Mouse (Mus musculus): Measurements from ENCODE around the gene Layn.

DNA sequence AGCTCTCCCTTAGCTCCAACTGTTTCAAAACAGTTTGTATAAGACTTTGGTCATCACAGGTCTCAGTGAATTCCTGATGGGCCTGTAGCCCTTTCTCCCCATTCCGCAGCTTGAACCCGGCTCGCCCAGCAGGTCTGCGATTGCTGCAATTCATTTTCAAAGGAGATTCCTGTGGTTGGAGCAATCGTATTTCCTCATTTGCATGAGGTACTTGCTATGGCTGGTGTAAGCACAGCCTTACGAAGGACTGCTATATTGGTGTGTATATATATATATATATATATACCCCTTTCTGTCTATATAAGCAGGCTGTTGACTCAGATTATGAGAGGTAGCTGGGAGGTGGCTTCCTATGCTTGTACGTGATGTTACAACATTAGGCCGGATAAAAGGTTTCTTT lies 44.6 kb downstream of the Layn start:
- TF ChIP-seq GATA1 (IDR thresholded peaks at IDR 0.05; ENCODE audit: borderline replicate concordance, low read length) (no peak), FLI1 (IDR thresholded peaks at IDR 0.05; ENCODE audit: low read length) (no peak)
